Mouse (Mus musculus) lung, embryonic 14.5 days (tissue): ENCODE results near the gene Ctnnd1. TPM values are rescaled to one million over a fixed set of nuclear protein-coding genes. Genes with fewer than 3 reads are reported as not detected.
A peak's percentile ranks its signal among the peaks of the same experiment; 100 is the strongest.

Experiments used
- ATAC-seq: fragments of 200-750 bp; cut with Nextera tagmentation; 2 replicates; pipeline ENCODE4 v1.8.0; 2017; ENCODE audit warnings: mild to moderate bottlenecking, moderate TSS enrichment, moderate library complexity; ENCODE audit not compliant: insufficient read depth
- DNase-seq: peaks from one replicate; pipeline ENCODE4 v3.0.0-alpha.2; 2015
- H3K27ac ChIP-seq: fragments of 300-500 bp; sonication (generic); 2 replicates; pipeline ENCODE4 v1.5.1; 2014; ENCODE audit warnings: low read depth, mild to moderate bottlenecking, moderate library complexity
- H3K27me3 ChIP-seq: fragments of 300-500 bp; sonication (generic); 2 replicates; pipeline ENCODE4 v1.6.1; 2014; ENCODE audit warnings: low read length, control low read depth; ENCODE audit not compliant: insufficient read depth
- H3K36me3 ChIP-seq: fragments of 300-500 bp; sonication (generic); 2 replicates; pipeline ENCODE4 v1.6.1; 2014; ENCODE audit warnings: control low read depth; ENCODE audit not compliant: insufficient read depth
- H3K4me1 ChIP-seq: fragments of 300-500 bp; sonication (generic); 2 replicates; pipeline ENCODE4 v1.6.1; 2014; ENCODE audit warnings: antibody characterized with exemption, control low read depth; ENCODE audit not compliant: insufficient read depth
- H3K4me2 ChIP-seq: fragments of 300-500 bp; sonication (generic); 2 replicates; pipeline ENCODE4 v1.6.1; 2014; ENCODE audit warnings: mild to moderate bottlenecking
- H3K4me3 ChIP-seq: fragments of 300-500 bp; sonication (generic); 2 replicates; pipeline ENCODE4 v1.5.1; 2014; ENCODE audit warnings: low read depth, low read length
- H3K9ac ChIP-seq: fragments of 300-500 bp; sonication (generic); 2 replicates; pipeline ENCODE4 v1.6.1; 2014
- H3K9me3 ChIP-seq: fragments of 300-500 bp; sonication (generic); 2 replicates; pipeline ENCODE4 v1.6.1; 2016; ENCODE audit warnings: low read depth, low read length, control low read depth
- CTCF ChIP-seq: IDR thresholded peaks from 2 replicates; pipeline ENCODE4 v1.5.1; 2016; ENCODE audit warnings: antibody characterized with exemption, low read depth
- WGBS: fragments of 180-500 bp; shearing (Covaris S2); extraction: QIAGEN DNeasy Blood & Tissue Kit; methylation state at CpG from one replicate; pipeline ENCODE4 v1.1.7; 2014; 5-methylcytosine and 5-hydroxymethylcytosine counted together
- polyA plus RNA-seq: library from polyadenylated mRNA; unstranded; fragments of >200 nt; fragmentation: Nextera tagmentation; extraction: Ambion mirVana; gene quantifications from 2 replicates; pipeline ENCODE4 v1.2.1, GENCODE M21; 2014

Ctnnd1 gene
- polyA plus RNA-seq, 1 experiment from 2014 or later: 59.9 TPM

- no peak for TF ChIP-seq CTCF
- H3K36me3 ChIP-seq: peaks cover 97% of the 10 kb centered on the region
- H3K9me3 ChIP-seq: no peaks in the 10 kb centered on the region
- ATAC-seq (no peak), DNase-seq (no peak)
- H3K27me3 ChIP-seq: no peaks in the 10 kb centered on the region
- no peak overlapping the region for H3K4me3 ChIP-seq
- WGBS: 79% methylated on average over 1 of the region's 1 CpGs
- no peaks in the 10 kb centered on the region for H3K4me1 ChIP-seq
- H3K27ac ChIP-seq: no peak overlapping the region
- H3K9ac ChIP-seq: no peak overlapping the region
- no peak overlapping the region for H3K4me2 ChIP-seq
Observed at GRCm38 (mm10) chr2:84607842-84608241, 42.7 kb downstream of the Ctnnd1 start.

GRCm38 (mm10) chr2:84600977-84601376 lies 49.6 kb downstream of the Ctnnd1 start:
- Histone ChIP-seq H3K4me1 (no peaks in the 10 kb centered on the region), H3K4me2 (no peak overlapping the region), H3K27ac (no peak overlapping the region), H3K9ac (no peak overlapping the region), H3K36me3 (peaks cover 69% of the 10 kb centered on the region), H3K27me3 (no peaks in the 10 kb centered on the region), H3K9me3 (no peaks in the 10 kb centered on the region), H3K4me3 (no peak overlapping the region)
- DNase-seq: no peak
- no peak for ATAC-seq
- WGBS: 53% methylated on average over 2 of the region's 2 CpGs
- TF ChIP-seq CTCF: no peak

- no peak for TF ChIP-seq CTCF
- no peak overlapping the region for H3K27ac ChIP-seq
- no peak overlapping the region for H3K4me2 ChIP-seq
- ATAC-seq (no peak; the same call in 1 of the 2 replicates), DNase-seq (no peak)
- no peaks in the 10 kb centered on the region for H3K9me3 ChIP-seq
- 88% methylated on average over 6 of the region's 6 CpGs for WGBS
- no peak overlapping the region for H3K9ac ChIP-seq
- H3K4me1 ChIP-seq: no peaks in the 10 kb centered on the region
- no peak overlapping the region for H3K4me3 ChIP-seq
- H3K36me3 ChIP-seq: peaks cover 54% of the 10 kb centered on the region
- no peaks in the 10 kb centered on the region for H3K27me3 ChIP-seq
Observed at GRCm38 (mm10) chr2:84599270-84599888, 51.2 kb downstream of the Ctnnd1 start.

GRCm38 (mm10) chr2:84597123-84597522 lies 53.4 kb downstream of the Ctnnd1 start:
- H3K9me3 ChIP-seq: no peaks in the 10 kb centered on the region
- no peak overlapping the region for H3K4me3 ChIP-seq
- H3K27me3 ChIP-seq: no peaks in the 10 kb centered on the region
- no peak overlapping the region for H3K27ac ChIP-seq
- H3K4me2 ChIP-seq: no peak overlapping the region
- WGBS: 86% methylated on average over 1 of the region's 1 CpGs
- DNase-seq (no peak), ATAC-seq (no peak)
- TF ChIP-seq CTCF: no peak
- no peak overlapping the region for H3K9ac ChIP-seq
- H3K36me3 ChIP-seq: peaks cover 38% of the 10 kb centered on the region
- no peaks in the 10 kb centered on the region for H3K4me1 ChIP-seq

- no peak; the same call in 1 of the 2 replicates for ATAC-seq
- peaks cover 22% of the 10 kb centered on the region; the same call in 1 of the 2 replicates for H3K36me3 ChIP-seq
- WGBS: 92% methylated on average over 8 of the region's 8 CpGs
- no peak overlapping the region for H3K4me2 ChIP-seq
- no peaks in the 10 kb centered on the region for H3K9me3 ChIP-seq
- no peak for DNase-seq
- no peaks in the 10 kb centered on the region for H3K27me3 ChIP-seq
- H3K27ac ChIP-seq: no peak overlapping the region
- no peak for TF ChIP-seq CTCF
- no peaks in the 10 kb centered on the region for H3K4me1 ChIP-seq
- H3K4me3 ChIP-seq: no peak overlapping the region
- no peak overlapping the region for H3K9ac ChIP-seq
Observed at GRCm38 (mm10) chr2:84592801-84593200, 57.8 kb downstream of the Ctnnd1 start.

GRCm38 (mm10) chr2:84585700-84586099 lies 64.9 kb downstream of the Ctnnd1 start:
- Histone ChIP-seq H3K9me3 (no peaks in the 10 kb centered on the region), H3K36me3 (peaks cover 14% of the 10 kb centered on the region; the same call in 1 of the 2 replicates), H3K4me1 (no peaks in the 10 kb centered on the region), H3K27me3 (no peaks in the 10 kb centered on the region), H3K4me2 (no peak overlapping the region), H3K4me3 (no peak overlapping the region), H3K9ac (no peak overlapping the region), H3K27ac (no peak overlapping the region)
- ATAC-seq (no peak), DNase-seq (no peak)
- whole genome bisulfite sequencing: 88% methylated on average over 8 of the region's 8 CpGs
- no peak for TF ChIP-seq CTCF

- H3K9me3 ChIP-seq: no peaks in the 10 kb centered on the region
- H3K4me2 ChIP-seq: no peak overlapping the region
- DNase-seq (no peak), ATAC-seq (no peak)
- WGBS: 69% methylated on average over 5 of the region's 5 CpGs
- no peak overlapping the region for H3K9ac ChIP-seq
- no peak overlapping the region for H3K4me3 ChIP-seq
- H3K27ac ChIP-seq: no peak overlapping the region
- H3K36me3 ChIP-seq: no peaks in the 10 kb centered on the region; the same call in 1 of the 2 replicates
- H3K27me3 ChIP-seq: no peaks in the 10 kb centered on the region
- no peak for TF ChIP-seq CTCF
- H3K4me1 ChIP-seq: no peaks in the 10 kb centered on the region
Observed at GRCm38 (mm10) chr2:84582286-84582685, 68.3 kb downstream of the Ctnnd1 start.

- 85% methylated on average over 2 of the region's 3 CpGs for WGBS
- Histone ChIP-seq H3K27me3 (no peaks in the 10 kb centered on the region), H3K27ac (no peak overlapping the region), H3K9ac (no peak overlapping the region), H3K36me3 (no peaks in the 10 kb centered on the region; the same call in 1 of the 2 replicates), H3K9me3 (no peaks in the 10 kb centered on the region), H3K4me3 (no peak overlapping the region), H3K4me2 (no peak overlapping the region), H3K4me1 (no peaks in the 10 kb centered on the region)
- peak; percentile 46 for TF ChIP-seq CTCF
- ATAC-seq (no peak), DNase-seq (peak; percentile 24)
Observed at GRCm38 (mm10) chr2:84581208-84581607, 69.4 kb downstream of the Ctnnd1 start.
